Mouse (Mus musculus) heart, embryonic 14.5 days (tissue): ENCODE results near the gene Ttc34. TPM values are rescaled to one million over a fixed set of nuclear protein-coding genes. Genes with fewer than 3 reads are reported as not detected.
A peak's percentile ranks its signal among the peaks of the same experiment; 100 is the strongest.

Experiments used
- ATAC-seq: fragments of 200-750 bp; cut with Nextera tagmentation; 2 replicates; pipeline ENCODE4 v1.8.0; 2017; ENCODE audit warnings: low read depth, moderate TSS enrichment; ENCODE audit not compliant: insufficient number of reproducible peaks, insufficient read depth, low FRiP score
- H3K27ac ChIP-seq, 2 experiments: fragments of 200-500 bp in 1 of 2; fragments of 300-500 bp in 1 of 2; sonication (generic) in 1 of 2; replicated peaks in 1 of 2; 2 replicates each; pipeline ENCODE4 v1.5.1; 2012 to 2014; ENCODE audit warnings: low read depth in 2 of 2, low read length in 2 of 2, control low read depth in 1 of 2, mild to moderate bottlenecking in 1 of 2, mixed read lengths in 1 of 2; ENCODE audit not compliant: control insufficient read depth in 1 of 2, insufficient read depth in 1 of 2
- H3K27me3 ChIP-seq: fragments of 300-500 bp; sonication (generic); 2 replicates; pipeline ENCODE4 v1.6.1; 2014; ENCODE audit warnings: mild to moderate bottlenecking, low read length, control low read depth; ENCODE audit not compliant: control insufficient read depth, insufficient read depth
- H3K36me3 ChIP-seq: fragments of 300-500 bp; sonication (generic); 2 replicates; pipeline ENCODE4 v1.6.1; 2014; ENCODE audit warnings: mild to moderate bottlenecking, control low read depth, low read length, mixed read lengths; ENCODE audit not compliant: control insufficient read depth, insufficient read depth
- H3K4me1 ChIP-seq, 2 experiments: fragments of 200-500 bp in 1 of 2; fragments of 300-500 bp in 1 of 2; sonication (generic) in 1 of 2; 2 replicates each; pipeline ENCODE4 v1.6.1; 2012 to 2014; ENCODE audit warnings: low read length in 2 of 2, control low read depth in 1 of 2, mixed read lengths in 1 of 2; ENCODE audit not compliant: control insufficient read depth in 2 of 2, insufficient read depth in 2 of 2
- H3K4me2 ChIP-seq: fragments of 300-500 bp; sonication (generic); 2 replicates; pipeline ENCODE4 v1.6.1; 2014; ENCODE audit warnings: mild to moderate bottlenecking, low read length
- H3K4me3 ChIP-seq, 2 experiments: fragments of 200-500 bp in 1 of 2; fragments of 300-500 bp in 1 of 2; sonication (generic) in 1 of 2; 2 replicates each; pipeline ENCODE4 v1.5.1; 2012 to 2014; ENCODE audit warnings: low read length in 2 of 2, mild to moderate bottlenecking in 2 of 2, control low read depth in 1 of 2, low read depth in 1 of 2, moderate library complexity in 1 of 2; ENCODE audit not compliant: control insufficient read depth in 1 of 2, insufficient read depth in 1 of 2
- H3K9ac ChIP-seq: fragments of 300-500 bp; sonication (generic); 2 replicates; pipeline ENCODE4 v1.6.1; 2014; ENCODE audit warnings: mild to moderate bottlenecking, low read length
- H3K9me3 ChIP-seq: fragments of 300-500 bp; sonication (generic); 2 replicates; pipeline ENCODE4 v1.6.1; 2016; ENCODE audit warnings: low read length, control low read depth; ENCODE audit not compliant: control insufficient read depth
- WGBS: fragments of 180-500 bp; shearing (Covaris S2); extraction: QIAGEN DNeasy Blood & Tissue Kit; methylation state at CpG from one replicate; pipeline ENCODE4 v1.1.7; 2014; 5-methylcytosine and 5-hydroxymethylcytosine counted together
- polyA plus RNA-seq: library from polyadenylated mRNA; unstranded; fragments of >200 nt; fragmentation: Nextera tagmentation; extraction: Ambion mirVana; gene quantifications from 2 replicates; pipeline ENCODE4 v1.2.1, GENCODE M21; 2014

Ttc34 gene
- polyA plus RNA-seq: 0.22 and 0.27 TPM in 2 replicates

DNA sequence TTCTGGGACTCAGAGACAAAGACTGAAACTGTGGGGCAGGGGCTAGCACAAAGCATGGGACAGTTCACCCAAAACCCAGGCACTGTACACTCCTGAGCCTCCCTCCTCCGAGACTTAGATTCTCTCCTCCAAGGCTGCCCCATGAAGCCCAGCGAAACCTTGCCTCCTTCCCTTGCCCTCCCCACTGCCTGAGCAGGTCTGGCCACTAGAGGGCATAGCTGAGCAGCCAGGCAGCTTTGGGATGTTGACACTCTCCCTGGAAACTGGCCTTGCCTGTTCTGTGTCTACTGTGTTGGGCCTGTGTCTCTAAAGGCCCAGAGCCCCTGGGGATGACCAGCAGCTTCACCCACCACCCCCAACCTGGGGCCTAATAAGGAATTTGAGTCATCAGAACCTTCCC, at the start of gene Ttc34:
Gene Ttc34, plus strand, starts transcription at position 290 of the 400 bp plus-strand sequence.
- ATAC-seq: no peak
- Histone ChIP-seq H3K4me2 (no peak within 1 kb of the TSS), H3K9me3 (no peaks in the 10 kb centered on the region), H3K9ac (no peak within 1 kb of the TSS), H3K27ac (no peak within 1 kb of the TSS), H3K4me1 (no peaks in the 10 kb centered on the region), H3K27me3 (no peaks in the 10 kb centered on the region), H3K4me3 (no peak within 1 kb of the TSS), H3K36me3 (no peaks in the 10 kb centered on the region)
- WGBS: 55% methylated on average over 2 of the region's 2 CpGs

- 0 out of 2 replicates have a peak, but pooled peaks have one; percentile 33 for ATAC-seq
- peak overlapping the region; percentile 4 for H3K4me2 ChIP-seq
These were observed 49.1 kb upstream of the Ttc34 start for GRCm38 (mm10) chr4:154787960-154788702.

DNA sequence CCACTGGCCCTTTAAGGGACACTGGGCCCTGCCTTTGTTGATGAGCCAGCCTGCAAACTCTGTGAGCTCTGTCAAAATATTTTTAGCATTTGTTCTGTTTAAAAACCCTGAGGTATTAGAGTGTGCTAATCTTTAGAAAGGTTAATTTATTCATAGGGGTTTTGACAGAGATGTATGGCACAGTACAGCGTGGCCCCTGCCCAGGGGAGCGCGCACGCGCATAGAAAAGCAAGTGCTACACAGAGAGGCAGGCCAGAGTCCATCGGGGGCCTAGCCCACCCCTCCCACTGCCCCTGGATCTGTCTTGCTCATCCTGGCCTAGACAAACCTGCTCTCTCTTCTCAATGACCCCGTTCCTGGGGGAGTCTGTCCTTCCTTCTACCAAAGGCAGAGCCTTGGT, 45.4 kb upstream of the Ttc34 start:
- no peaks in the 10 kb centered on the region for H3K9me3 ChIP-seq
- H3K36me3 ChIP-seq: no peaks in the 10 kb centered on the region
- peaks cover 15 to 18% of the 10 kb centered on the region in 2 experiments for H3K4me1 ChIP-seq
- H3K9ac ChIP-seq: no peak overlapping the region
- 84% methylated on average over 7 of the region's 7 CpGs for WGBS
- no peak for ATAC-seq
- H3K4me3 ChIP-seq: no peak overlapping the region
- no peaks in the 10 kb centered on the region for H3K27me3 ChIP-seq
- H3K4me2 ChIP-seq: no peak overlapping the region
- H3K27ac ChIP-seq: no peak overlapping the region

More at GRCm38 (mm10) chr4:154787960-154788702, 49.1 kb upstream of the Ttc34 start:
- Histone ChIP-seq H3K4me1 (peaks cover 31 to 35% of the 10 kb centered on the region in 2 experiments), H3K4me3 (no peak overlapping the region), H3K9me3 (no peaks in the 10 kb centered on the region), H3K9ac (peak overlapping the region; percentile 47), H3K36me3 (no peaks in the 10 kb centered on the region), H3K27ac (peak overlapping the region; percentile 46 to 71), H3K27me3 (no peaks in the 10 kb centered on the region)
- WGBS: 27% methylated on average over 13 of the region's 13 CpGs

DNA sequence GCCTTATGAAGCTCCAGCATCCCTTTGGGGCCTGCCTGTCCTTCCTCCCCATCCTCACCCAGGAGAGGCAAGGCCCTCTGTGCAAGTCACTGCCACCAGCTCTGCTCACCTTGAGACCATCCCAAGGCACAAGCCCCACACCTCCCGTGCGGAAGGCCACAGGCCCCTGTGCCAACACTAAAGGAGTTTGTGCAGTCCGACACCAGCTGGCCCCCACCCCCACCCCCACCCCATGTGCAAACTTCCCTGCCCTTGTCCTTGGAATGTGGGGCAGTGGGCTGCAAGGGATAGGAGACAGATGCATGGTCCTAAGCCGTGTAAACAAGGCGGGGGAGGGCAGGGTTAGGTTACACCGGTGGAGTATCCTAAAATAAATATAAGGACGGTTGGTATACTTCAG, 43.8 kb upstream of the Ttc34 start:
- no peak overlapping the region for H3K9ac ChIP-seq
- no peak overlapping the region for H3K27ac ChIP-seq
- no peaks in the 10 kb centered on the region for H3K27me3 ChIP-seq
- ATAC-seq: no peak
- H3K4me2 ChIP-seq: no peak overlapping the region
- no peak overlapping the region for H3K4me3 ChIP-seq
- 74% methylated on average over 7 of the region's 7 CpGs for whole genome bisulfite sequencing
- peaks cover 4% of the 10 kb centered on the region in 2 experiments; a peak in 3 of 4 replicates for H3K4me1 ChIP-seq
- H3K9me3 ChIP-seq: no peaks in the 10 kb centered on the region
- H3K36me3 ChIP-seq: no peaks in the 10 kb centered on the region

GRCm38 (mm10) chr4:154797834-154798233, 39.4 kb upstream of the Ttc34 start:
- no peak overlapping the region for H3K27ac ChIP-seq
- no peaks in the 10 kb centered on the region for H3K9me3 ChIP-seq
- H3K4me2 ChIP-seq: no peak overlapping the region
- peaks cover 0 to 2% of the 10 kb centered on the region in 2 experiments; a peak in 1 of 4 replicates for H3K4me1 ChIP-seq
- ATAC-seq: no peak
- no peaks in the 10 kb centered on the region for H3K36me3 ChIP-seq
- peaks cover 31% of the 10 kb centered on the region for H3K27me3 ChIP-seq
- 5% methylated on average over 4 of the region's 4 CpGs for WGBS
- H3K4me3 ChIP-seq: no peak overlapping the region
- no peak overlapping the region for H3K9ac ChIP-seq

DNA sequence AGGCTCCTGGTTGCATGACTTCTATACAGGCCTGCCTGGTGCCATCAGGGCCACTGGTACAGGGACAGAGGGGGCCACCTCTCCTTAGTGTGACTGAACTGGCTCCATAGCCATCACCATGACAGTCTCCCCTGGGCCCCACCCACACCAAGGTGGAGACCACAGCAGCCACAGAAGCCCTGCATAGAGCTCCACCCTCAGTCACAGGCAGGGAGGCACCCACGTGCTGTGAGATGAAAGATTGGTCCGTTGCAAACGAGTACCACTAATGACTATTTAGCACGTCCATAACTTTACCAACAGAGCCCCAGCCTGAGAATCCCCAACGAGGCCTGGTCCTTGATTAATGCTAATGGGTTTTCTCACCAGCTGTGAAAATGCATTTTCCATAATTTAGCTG, 36.7 kb upstream of the Ttc34 start:
- Histone ChIP-seq H3K9ac (no peak overlapping the region), H3K4me1 (peaks cover 0 to 2% of the 10 kb centered on the region in 2 experiments; a peak in 1 of 4 replicates), H3K27me3 (peaks cover 36% of the 10 kb centered on the region), H3K27ac (no peak overlapping the region), H3K4me3 (no peak overlapping the region), H3K9me3 (no peaks in the 10 kb centered on the region), H3K36me3 (no peaks in the 10 kb centered on the region), H3K4me2 (no peak overlapping the region)
- no peak for ATAC-seq
- 74% methylated on average over 5 of the region's 5 CpGs for WGBS

DNA sequence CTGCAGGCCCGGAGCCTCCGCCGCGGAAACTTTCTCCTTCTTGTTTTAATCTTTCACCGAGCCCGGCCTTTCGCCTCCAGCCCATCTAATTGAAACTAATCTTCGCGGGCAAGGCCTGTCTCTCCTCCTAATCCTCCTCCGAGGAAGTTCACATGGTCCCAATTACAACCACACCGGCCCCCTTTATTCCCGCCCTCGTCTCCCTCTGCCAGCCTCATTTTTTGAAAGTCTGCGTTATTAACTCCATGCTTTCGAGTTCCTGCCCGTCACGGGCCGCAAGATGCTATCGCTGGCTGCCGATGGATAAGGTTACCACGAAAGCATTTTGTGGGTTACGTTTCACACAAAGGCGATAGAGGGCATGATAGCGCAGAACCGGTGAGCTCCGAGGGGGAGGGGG, 35.0 kb upstream of the Ttc34 start:
- Histone ChIP-seq H3K9me3 (no peaks in the 10 kb centered on the region), H3K27ac (no peak overlapping the region), H3K4me3 (peak overlapping the region in 1 of 2 experiments; percentile 10; a peak in 1 of 4 replicates), H3K27me3 (peaks cover 37% of the 10 kb centered on the region), H3K36me3 (no peaks in the 10 kb centered on the region), H3K4me2 (peak overlapping the region; percentile 36), H3K9ac (no peak overlapping the region), H3K4me1 (peaks cover 0 to 2% of the 10 kb centered on the region in 2 experiments; a peak in 1 of 4 replicates)
- no peak for ATAC-seq
- 8% methylated on average over 26 of the region's 26 CpGs for WGBS
